Mouse (Mus musculus): ENCODE measurements around the gene Ube2d3.
"Not testable (repeated sequence)": the region's sequence is repeated elsewhere in the genome, so short reads cannot be mapped to it uniquely, and the experiment has no call there.

The Ube2d3 gene

GRCm38 (mm10) chr3:135438913-135439531 is 1.1 kb downstream of the Ube2d3 start:
- DNase-seq, result peak; percentile 87 to 88

GRCm38 (mm10) chr3:135439651-135440050 is 1.7 kb downstream of the Ube2d3 start:
- DNase-seq, result no peak

DNA sequence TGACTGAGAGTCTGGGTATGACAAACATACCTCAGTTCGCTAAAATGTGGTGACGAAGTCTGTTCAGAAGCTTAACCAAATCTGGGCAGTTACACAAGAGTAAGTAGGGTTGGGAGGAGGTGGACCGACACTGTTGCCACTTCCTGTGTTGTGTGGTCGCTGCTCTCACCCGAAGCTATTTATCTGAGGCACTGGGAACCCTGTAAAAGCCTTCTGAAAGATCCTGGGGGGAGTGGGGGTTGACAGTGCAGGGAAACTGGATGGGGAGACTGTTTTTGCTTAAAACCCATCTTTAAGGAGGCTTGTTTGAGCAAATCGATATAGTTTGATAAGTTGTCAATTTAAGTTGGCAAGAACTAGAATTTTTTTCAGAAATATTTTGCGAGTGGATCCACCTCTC is 2.3 kb downstream of the Ube2d3 start:
- peak; percentile 23 to 31 for DNase-seq

DNA sequence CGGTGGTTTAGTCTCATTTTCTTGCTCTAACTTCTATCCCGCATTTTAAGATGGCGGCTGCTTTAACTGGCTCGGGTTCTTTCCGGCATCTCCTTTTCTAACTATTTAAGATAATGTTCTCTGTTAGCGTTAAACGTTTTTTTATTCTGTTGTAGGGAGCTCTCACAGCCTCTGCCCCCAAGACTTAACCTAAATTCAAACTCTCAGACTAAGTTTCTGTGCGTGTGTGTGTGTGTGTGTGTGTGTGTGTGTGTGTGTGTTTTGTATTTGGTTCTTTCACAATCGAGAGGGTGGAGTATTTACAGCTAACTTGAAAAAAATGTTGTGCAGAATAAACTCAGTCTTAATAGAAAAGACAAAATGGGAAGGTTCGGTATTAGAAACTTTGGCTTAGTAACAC is 2.7 kb downstream of the Ube2d3 start:
- DNase-seq, result no peak

- DNase-seq, result no peak
These were observed 7.0 kb downstream of the Ube2d3 start for GRCm38 (mm10) chr3:135444930-135445329.

DNA sequence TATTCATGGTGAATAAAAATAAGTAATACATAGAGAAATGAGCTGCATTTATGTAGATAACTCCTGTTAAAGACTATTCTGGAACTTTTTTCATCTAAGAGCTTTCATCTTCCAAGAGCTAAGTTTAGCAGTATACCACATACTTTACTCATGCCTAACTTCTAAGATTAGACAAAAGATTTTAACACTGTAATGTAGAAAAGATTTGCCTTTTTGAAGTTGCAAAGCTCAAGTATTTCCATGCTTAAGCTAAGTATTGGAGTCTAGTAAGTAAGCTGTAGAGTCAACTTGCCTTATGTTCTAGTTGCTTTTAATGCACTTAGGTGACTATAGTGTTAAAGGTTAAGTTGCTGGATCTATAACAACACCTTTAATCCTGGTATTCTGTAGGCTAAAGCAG is 21.0 kb downstream of the Ube2d3 start:
- no peak for DNase-seq

- DNase-seq, result no peak
These were observed 30.5 kb downstream of the Ube2d3 start for GRCm38 (mm10) chr3:135468402-135468801.

GRCm38 (mm10) chr3:135469146-135469545 is 31.2 kb downstream of the Ube2d3 start:
- DNase-seq, result no peak

GRCm38 (mm10) chr3:135469974-135470373 is 32.0 kb downstream of the Ube2d3 start:
- DNase-seq, result peak; percentile 80 to 91

DNA sequence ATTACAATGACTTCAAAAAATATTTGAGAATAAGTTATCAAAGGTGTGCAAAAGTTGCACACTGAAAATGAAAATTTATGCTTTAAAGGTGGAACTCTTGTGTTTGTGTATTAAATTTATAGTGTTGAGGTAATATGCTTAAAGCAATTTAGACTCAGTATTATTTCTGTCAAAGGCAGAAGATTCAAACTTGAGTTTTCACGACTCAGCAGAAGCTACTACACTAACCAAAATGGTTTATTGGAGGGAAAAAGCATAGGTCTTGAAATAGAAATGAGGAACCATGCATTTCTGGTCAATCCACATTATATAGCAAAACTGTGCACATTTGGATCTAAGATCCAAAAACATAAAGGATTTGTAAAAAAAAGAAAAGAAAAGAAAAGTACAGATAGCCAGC is 32.9 kb downstream of the Ube2d3 start:
- no peak for DNase-seq

- DNase-seq, result no peak
These were observed 37.1 kb downstream of the Ube2d3 start for GRCm38 (mm10) chr3:135475025-135475424.

- DNase-seq, result no peak
These were observed 38.3 kb downstream of the Ube2d3 start for GRCm38 (mm10) chr3:135476286-135476685.

GRCm38 (mm10) chr3:135476977-135477376 is 39.0 kb downstream of the Ube2d3 start:
- DNase-seq, result no peak

GRCm38 (mm10) chr3:135479090-135479489 is 41.1 kb downstream of the Ube2d3 start:
- not testable (repeated sequence) for DNase-seq

DNA sequence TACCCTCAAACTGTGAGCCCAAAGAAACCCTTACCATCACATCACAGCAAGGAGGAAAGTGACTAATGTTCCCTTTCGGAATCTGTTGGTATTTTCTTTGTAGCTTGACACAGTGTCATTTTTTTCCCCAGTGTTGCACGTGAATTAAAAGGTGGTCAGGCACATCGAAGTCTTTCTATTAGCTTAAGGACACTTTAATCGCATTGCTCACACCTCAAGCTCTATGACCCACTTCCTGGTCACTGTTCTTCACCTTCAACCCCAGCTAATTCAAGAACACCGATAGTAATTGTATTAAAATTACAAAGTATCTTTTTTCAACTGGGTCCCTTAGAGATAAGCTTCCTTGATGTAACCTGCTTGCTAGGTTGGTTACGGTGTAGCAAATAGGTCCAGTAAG is 42.8 kb downstream of the Ube2d3 start:
- no peak for DNase-seq

DNA sequence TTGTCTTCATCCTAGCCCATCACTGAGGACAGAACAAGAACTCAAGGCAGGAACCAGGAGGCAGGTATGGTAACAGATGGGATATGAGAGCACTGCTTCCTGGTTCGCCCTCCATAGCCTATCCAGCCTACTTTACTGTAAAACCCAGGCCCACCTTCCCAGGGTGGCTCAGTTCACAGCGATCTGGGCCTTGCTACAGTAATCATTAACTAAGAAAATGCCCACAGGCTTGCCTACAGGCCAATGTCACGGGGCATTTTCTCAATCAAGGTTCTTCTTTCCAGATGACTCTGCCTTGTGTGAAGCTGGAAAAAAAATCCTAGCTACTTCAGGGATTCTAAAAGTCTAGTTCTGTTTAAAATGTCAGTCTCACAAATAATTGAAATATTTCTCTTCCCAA is 43.7 kb downstream of the Ube2d3 start:
- DNase-seq, result no peak

DNA sequence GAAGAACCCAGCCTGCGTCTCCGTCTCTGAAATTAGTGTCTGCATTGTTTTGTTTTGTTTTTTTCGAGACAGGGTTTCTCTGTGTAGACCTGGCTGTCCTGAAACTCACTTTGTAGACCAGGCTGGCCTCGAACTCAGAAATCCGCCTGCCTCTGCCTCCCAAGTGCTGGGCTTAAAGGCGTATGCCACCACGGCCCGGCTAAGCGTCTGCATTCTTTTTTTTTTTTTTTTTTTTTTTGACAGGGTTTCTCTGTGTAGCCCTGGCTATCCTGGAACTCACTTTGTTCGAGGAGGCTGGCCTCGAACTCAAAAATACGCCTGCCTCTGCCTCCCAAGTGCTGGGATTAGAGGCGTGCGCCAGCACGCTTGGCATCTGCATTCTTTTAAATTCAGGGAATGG is 46.7 kb downstream of the Ube2d3 start:
- not testable (repeated sequence) for DNase-seq

- peak; percentile 88 to 92 for DNase-seq
These were observed 47.4 kb downstream of the Ube2d3 start, which contains the start of gene Manba for GRCm38 (mm10) chr3:135485128-135485899. Manba (plus strand) TSS chr3:135485611.

GRCm38 (mm10) chr3:135485900-135486241 is 47.9 kb downstream of the Ube2d3 start:
- no peak for DNase-seq

DNA sequence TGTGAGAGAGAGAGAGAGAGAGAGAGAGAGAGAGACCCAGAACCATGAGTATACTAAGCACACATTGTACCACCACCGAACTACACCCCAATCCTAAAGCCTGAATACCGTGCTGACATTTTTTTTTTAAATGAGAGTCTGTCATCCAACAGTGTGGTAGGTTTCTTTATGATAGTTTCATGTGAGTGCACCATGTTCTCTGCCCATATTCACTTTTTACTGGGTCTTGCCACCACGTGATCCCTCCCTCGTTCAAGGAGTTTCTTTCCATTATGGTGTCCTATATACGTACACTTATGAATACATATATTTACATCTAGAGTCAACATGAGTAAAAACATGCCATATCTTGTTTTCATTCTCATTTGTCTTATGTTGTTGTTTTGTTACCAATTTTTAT is 48.4 kb downstream of the Ube2d3 start:
- no peak for DNase-seq

- no peak for DNase-seq
These were observed 49.9 kb downstream of the Ube2d3 start for GRCm38 (mm10) chr3:135487803-135488202.

DNA sequence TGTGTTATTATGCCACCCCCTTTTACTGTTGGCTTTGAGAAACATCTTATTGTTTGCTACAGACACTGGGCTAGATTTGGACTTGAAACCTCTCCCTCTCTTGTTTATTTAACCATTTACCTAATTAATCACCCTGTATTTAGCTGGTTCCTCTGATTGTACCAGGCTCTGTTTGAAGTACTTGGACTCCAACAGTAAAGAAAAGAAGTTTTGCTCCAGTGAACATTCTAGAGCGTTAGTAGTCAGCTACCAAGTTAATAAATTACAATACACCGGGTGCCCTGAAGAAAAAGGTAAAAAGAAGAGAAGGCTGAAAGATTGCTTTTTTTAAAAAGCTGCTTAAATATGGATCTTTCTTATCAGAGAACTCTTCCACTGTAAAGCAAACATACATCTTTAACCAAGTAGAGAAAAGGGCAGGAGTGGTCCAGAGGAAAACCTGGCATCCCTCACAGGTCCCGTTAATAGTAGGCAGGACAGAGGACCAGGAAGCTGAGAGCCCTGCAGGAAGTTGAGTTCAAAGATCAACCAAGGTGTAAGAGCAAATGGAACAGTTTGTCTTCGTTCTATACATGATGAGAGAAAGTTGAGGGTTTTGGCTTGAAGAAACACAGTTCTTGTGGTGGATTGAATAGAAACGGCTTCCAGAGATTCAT is 52.0 kb downstream of the Ube2d3 start:
- no peak for DNase-seq

GRCm38 (mm10) chr3:135491102-135491501 is 53.2 kb downstream of the Ube2d3 start:
- no peak for DNase-seq

- not testable (repeated sequence) for DNase-seq
These were observed 55.4 kb downstream of the Ube2d3 start for GRCm38 (mm10) chr3:135493320-135493719.

Data from cerebellum, postnatal 25 days (tissue).